Mouse (Mus musculus) neural tube, embryonic 14.5 days (tissue): ENCODE data around the gene Atp6v1g1. TPM values are rescaled to one million over a fixed set of nuclear protein-coding genes. Genes with fewer than 3 reads are reported as not detected.
A peak's percentile ranks its signal among the peaks of the same experiment; 100 is the strongest.

Experiments
- ATAC-seq: fragments of 200-750 bp; cut with Nextera tagmentation; 2 replicates; pipeline ENCODE4 v1.8.0; 2017; ENCODE audit warnings: low read depth, mild to moderate bottlenecking, moderate TSS enrichment, moderate library complexity
- H3K27ac ChIP-seq: fragments of 300-500 bp; sonication (generic); 2 replicates; pipeline ENCODE4 v1.5.1; 2014; ENCODE audit warnings: low read depth, mild to moderate bottlenecking, control low read depth, low read length, moderate library complexity, mixed read lengths
- H3K27me3 ChIP-seq: fragments of 300-500 bp; sonication (generic); 2 replicates; pipeline ENCODE4 v1.6.1; 2014; ENCODE audit warnings: low read length; ENCODE audit not compliant: control insufficient read depth, insufficient read depth
- H3K36me3 ChIP-seq: fragments of 300-500 bp; sonication (generic); 2 replicates; pipeline ENCODE4 v1.6.1; 2014; ENCODE audit warnings: low read length, mixed read lengths; ENCODE audit not compliant: control insufficient read depth, insufficient read depth
- H3K4me1 ChIP-seq: fragments of 300-500 bp; sonication (generic); 2 replicates; pipeline ENCODE4 v1.6.1; 2014; ENCODE audit warnings: low read length; ENCODE audit not compliant: control insufficient read depth, insufficient read depth
- H3K4me2 ChIP-seq: fragments of 300-500 bp; sonication (generic); 2 replicates; pipeline ENCODE4 v1.6.1; 2014; ENCODE audit warnings: mild to moderate bottlenecking, low read depth, low read length, control low read depth
- H3K4me3 ChIP-seq: fragments of 300-500 bp; sonication (generic); 2 replicates; pipeline ENCODE4 v1.5.1; 2014; ENCODE audit warnings: low read depth, low read length, control low read depth, mixed read lengths
- H3K9ac ChIP-seq: fragments of 300-500 bp; sonication (generic); replicated peaks from 2 replicates; pipeline ENCODE4 v1.6.1; 2014; ENCODE audit warnings: low read depth, mild to moderate bottlenecking, control low read depth, low read length, mixed read lengths
- H3K9me3 ChIP-seq: fragments of 300-500 bp; sonication (generic); 2 replicates; pipeline ENCODE4 v1.6.1; 2016; ENCODE audit warnings: low read length; ENCODE audit not compliant: control insufficient read depth
- WGBS: fragments of 180-500 bp; shearing (Covaris S2); extraction: QIAGEN DNeasy Blood & Tissue Kit; methylation state at CpG from one replicate; pipeline ENCODE4 v1.1.7; 2014; 5-methylcytosine and 5-hydroxymethylcytosine counted together
- polyA plus RNA-seq: library from polyadenylated mRNA; unstranded; fragments of >200 nt; fragmentation: Nextera tagmentation; extraction: Ambion mirVana; gene quantifications from 2 replicates; pipeline ENCODE4 v1.2.1, GENCODE M21; 2014

Atp6v1g1 gene
- 431 and 462 TPM in 2 replicates for polyA plus RNA-seq

GRCm38 (mm10) chr4:63544494-63545230, at the start of gene Atp6v1g1:
Atp6v1g1 (plus strand) TSS chr4:63544772.
- peak; percentile 95 for ATAC-seq
- H3K4me1 ChIP-seq = peaks cover 21% of the 10 kb centered on the region
- peak within 1 kb of the TSS; percentile 87 for H3K27ac ChIP-seq
- peak within 1 kb of the TSS; percentile 79 for H3K4me3 ChIP-seq
- WGBS = under 1% methylated on average over 45 of the region's 57 CpGs
- H3K27me3 ChIP-seq = no peaks in the 10 kb centered on the region
- peaks cover 10% of the 10 kb centered on the region for H3K36me3 ChIP-seq
- peak within 1 kb of the TSS; percentile 90 for H3K9ac ChIP-seq
- no peaks in the 10 kb centered on the region for H3K9me3 ChIP-seq
- H3K4me2 ChIP-seq = peak within 1 kb of the TSS; percentile 80

- WGBS = 1% methylated on average over 95 of the region's 107 CpGs
- Histone ChIP-seq H3K4me1 (peaks cover 13% of the 10 kb centered on the region; the same call in 1 of the 2 replicates), H3K27me3 (peaks cover 5% of the 10 kb centered on the region; the same call in 1 of the 2 replicates), H3K36me3 (no peaks in the 10 kb centered on the region), H3K4me3 (peak overlapping the region; percentile 66), H3K27ac (no peak overlapping the region), H3K4me2 (peak overlapping the region; percentile 80), H3K9ac (peak overlapping the region; percentile 47), H3K9me3 (no peaks in the 10 kb centered on the region)
- peak; percentile 52 for ATAC-seq
Observed at GRCm38 (mm10) chr4:63494967-63495914, 49.3 kb upstream of the Atp6v1g1 start.

- H3K27me3 ChIP-seq = peaks cover 5% of the 10 kb centered on the region; the same call in 1 of the 2 replicates
- no peaks in the 10 kb centered on the region for H3K36me3 ChIP-seq
- no peaks in the 10 kb centered on the region for H3K9me3 ChIP-seq
- peak within 1 kb of the TSS; percentile 66 for H3K4me3 ChIP-seq
- peak within 1 kb of the TSS; percentile 80 for H3K4me2 ChIP-seq
- peak within 1 kb of the TSS; percentile 47 for H3K9ac ChIP-seq
- peaks cover 13% of the 10 kb centered on the region; the same call in 1 of the 2 replicates for H3K4me1 ChIP-seq
- WGBS = under 1% methylated on average over 30 of the region's 34 CpGs
- peak; percentile 81 for ATAC-seq
- no peak within 1 kb of the TSS for H3K27ac ChIP-seq
Observed at GRCm38 (mm10) chr4:63495915-63496278, 48.7 kb upstream of the Atp6v1g1 start, which contains the start of gene Whrn. Whrn (minus strand) TSS chr4:63495991.

- peak overlapping the region; percentile 80 for H3K4me2 ChIP-seq
- WGBS = 13% methylated on average over 6 of the region's 6 CpGs
- H3K4me3 ChIP-seq = peak overlapping the region; percentile 66
- peak overlapping the region; percentile 47; the same call in 1 of the 2 replicates for H3K9ac ChIP-seq
- no peaks in the 10 kb centered on the region for H3K9me3 ChIP-seq
- H3K4me1 ChIP-seq = peaks cover 13% of the 10 kb centered on the region; the same call in 1 of the 2 replicates
- no peaks in the 10 kb centered on the region for H3K36me3 ChIP-seq
- H3K27ac ChIP-seq = no peak overlapping the region
- ATAC-seq = peak; percentile 39; the same call in 1 of the 2 replicates
- H3K27me3 ChIP-seq = peaks cover 5% of the 10 kb centered on the region; the same call in 1 of the 2 replicates
Observed at GRCm38 (mm10) chr4:63496312-63496711, 48.3 kb upstream of the Atp6v1g1 start.

- H3K9me3 ChIP-seq = no peaks in the 10 kb centered on the region
- no peak overlapping the region for H3K9ac ChIP-seq
- no peak for ATAC-seq
- H3K27me3 ChIP-seq = peaks cover 5% of the 10 kb centered on the region; the same call in 1 of the 2 replicates
- H3K27ac ChIP-seq = no peak overlapping the region
- no peak overlapping the region for H3K4me3 ChIP-seq
- WGBS = 38% methylated on average over 3 of the region's 3 CpGs
- H3K4me2 ChIP-seq = no peak overlapping the region
- no peaks in the 10 kb centered on the region for H3K36me3 ChIP-seq
- peaks cover 8% of the 10 kb centered on the region; the same call in 1 of the 2 replicates for H3K4me1 ChIP-seq
Observed at GRCm38 (mm10) chr4:63498346-63498745, 46.2 kb upstream of the Atp6v1g1 start.

- WGBS = 72% methylated on average over 5 of the region's 5 CpGs
- no peaks in the 10 kb centered on the region for H3K27me3 ChIP-seq
- no peak overlapping the region for H3K9ac ChIP-seq
Observed at GRCm38 (mm10) chr4:63501050-63501449, 43.5 kb upstream of the Atp6v1g1 start.

GRCm38 (mm10) chr4:63503949-63504348, 40.6 kb upstream of the Atp6v1g1 start:
- Histone ChIP-seq H3K27ac (no peak overlapping the region), H3K36me3 (no peaks in the 10 kb centered on the region), H3K4me1 (no peaks in the 10 kb centered on the region), H3K9ac (no peak overlapping the region), H3K4me2 (no peak overlapping the region), H3K4me3 (no peak overlapping the region), H3K27me3 (no peaks in the 10 kb centered on the region), H3K9me3 (no peaks in the 10 kb centered on the region)
- 65% methylated on average over 5 of the region's 5 CpGs for WGBS
- no peak for ATAC-seq

More at GRCm38 (mm10) chr4:63501050-63501449, 43.5 kb upstream of the Atp6v1g1 start:
- H3K36me3 ChIP-seq = no peaks in the 10 kb centered on the region
- H3K9me3 ChIP-seq = no peaks in the 10 kb centered on the region
- H3K4me3 ChIP-seq = no peak overlapping the region
- ATAC-seq = no peak
- H3K4me1 ChIP-seq = no peaks in the 10 kb centered on the region; the same call in 1 of the 2 replicates
- no peak overlapping the region for H3K4me2 ChIP-seq
- H3K27ac ChIP-seq = no peak overlapping the region

GRCm38 (mm10) chr4:63507478-63507877, 37.1 kb upstream of the Atp6v1g1 start:
- no peaks in the 10 kb centered on the region for H3K9me3 ChIP-seq
- H3K36me3 ChIP-seq = no peaks in the 10 kb centered on the region
- H3K4me1 ChIP-seq = no peaks in the 10 kb centered on the region
- no peak overlapping the region for H3K4me2 ChIP-seq
- H3K9ac ChIP-seq = no peak overlapping the region
- no peak for ATAC-seq
- H3K4me3 ChIP-seq = no peak overlapping the region
- no peaks in the 10 kb centered on the region for H3K27me3 ChIP-seq
- WGBS = 79% methylated on average over 5 of the region's 5 CpGs
- no peak overlapping the region for H3K27ac ChIP-seq
